Mouse (Mus musculus): ENCODE results near the gene Bmp8b. TPM values are rescaled to one million over a fixed set of nuclear protein-coding genes. Genes with fewer than 3 reads are reported as not detected.
A peak's percentile ranks its signal among the peaks of the same experiment; 100 is the strongest.
"Not testable (repeated sequence)": the region's sequence is repeated elsewhere in the genome, so short reads cannot be mapped to it uniquely, and the experiment has no call there.

Bmp8b gene
- total and polyA plus RNA-seq, 2 experiments, result 0.16 TPM; not detected in 1

GRCm38 (mm10) chr4:123105451-123105790, 456 bp downstream of the Bmp8b start:
- no peak for TF ChIP-seq CTCF (IDR thresholded peaks at IDR 0.05; ENCODE audit: low read depth, low read length)
- no peak for TF ChIP-seq POLR2A (IDR thresholded peaks at IDR 0.05; ENCODE audit: extremely low read depth, insufficient read depth, low read length)
- Histone ChIP-seq H3K36me3 (ENCODE audit: control insufficient read depth, insufficient read depth, low read length) (no peaks in the 10 kb centered on the region), H3K79me2 (ENCODE audit: control insufficient read depth, insufficient read depth, low read length) (no peaks in the 10 kb centered on the region), H3K27ac (replicated peaks; ENCODE audit: insufficient read depth, low read depth, low read length) (no peak overlapping the region), H3K4me3 (ENCODE audit: insufficient read depth, low read depth, low read length) (no peak overlapping the region), H3K9ac (ENCODE audit: low read depth, low read length) (no peak overlapping the region), H3K4me1 (ENCODE audit: control insufficient read depth, insufficient read depth, low read length) (peaks cover 2% of the 10 kb centered on the region; the same call in 1 of the 2 replicates), H3K27me3 (ENCODE audit: control insufficient read depth, insufficient read depth, low read length) (peaks cover 12% of the 10 kb centered on the region)
- DNase-seq (ENCODE audit: extremely low read depth, low read depth, low spot score), result no peak
- 25% methylated on average over 24 of the region's 24 CpGs for WGBS

- not testable (repeated sequence) for H3K36me3 ChIP-seq (ENCODE audit: control insufficient read depth, insufficient read depth, low read length); H3K9ac ChIP-seq (ENCODE audit: low read depth, low read length); H3K4me3 ChIP-seq (ENCODE audit: insufficient read depth, low read depth, low read length); H3K79me2 ChIP-seq (ENCODE audit: control insufficient read depth, insufficient read depth, low read length); H3K4me1 ChIP-seq (ENCODE audit: control insufficient read depth, insufficient read depth, low read length); H3K27ac ChIP-seq (replicated peaks; ENCODE audit: insufficient read depth, low read depth, low read length)
- peak; percentile 21 for DNase-seq (ENCODE audit: extremely low read depth, low read depth, low spot score)
- H3K27me3 ChIP-seq (ENCODE audit: control insufficient read depth, insufficient read depth, low read length), result peaks cover 12% of the 10 kb centered on the region
- 25% methylated on average over 7 of the region's 7 CpGs for WGBS
Measured at GRCm38 (mm10) chr4:123105929-123106328, 964 bp downstream of the Bmp8b start.

- H3K4me3 ChIP-seq (ENCODE audit: insufficient read depth, low read depth, low read length), result no peak overlapping the region
- WGBS, result 100% methylated on average over 2 of the region's 2 CpGs
- TF ChIP-seq POLR2A (IDR thresholded peaks at IDR 0.05; ENCODE audit: extremely low read depth, insufficient read depth, low read length) (no peak), CTCF (IDR thresholded peaks at IDR 0.05; ENCODE audit: low read depth, low read length) (no peak)
- no peaks in the 10 kb centered on the region for H3K36me3 ChIP-seq (ENCODE audit: control insufficient read depth, insufficient read depth, low read length)
- H3K27me3 ChIP-seq (ENCODE audit: control insufficient read depth, insufficient read depth, low read length), result peaks cover 12% of the 10 kb centered on the region
- H3K9ac ChIP-seq (ENCODE audit: low read depth, low read length), result no peak overlapping the region
- no peaks in the 10 kb centered on the region for H3K79me2 ChIP-seq (ENCODE audit: control insufficient read depth, insufficient read depth, low read length)
- DNase-seq (ENCODE audit: extremely low read depth, low read depth, low spot score), result no peak
- H3K27ac ChIP-seq (replicated peaks; ENCODE audit: insufficient read depth, low read depth, low read length), result no peak overlapping the region
- peaks cover 2% of the 10 kb centered on the region; the same call in 1 of the 2 replicates for H3K4me1 ChIP-seq (ENCODE audit: control insufficient read depth, insufficient read depth, low read length)
Measured at GRCm38 (mm10) chr4:123106864-123107263, 1.9 kb downstream of the Bmp8b start.

- Histone ChIP-seq H3K27me3 (ENCODE audit: control insufficient read depth, insufficient read depth, low read length) (peaks cover 12% of the 10 kb centered on the region), H3K79me2 (ENCODE audit: control insufficient read depth, insufficient read depth, low read length) (no peaks in the 10 kb centered on the region), H3K4me1 (ENCODE audit: control insufficient read depth, insufficient read depth, low read length) (peaks cover 2% of the 10 kb centered on the region; the same call in 1 of the 2 replicates), H3K9ac (ENCODE audit: low read depth, low read length) (no peak overlapping the region), H3K27ac (replicated peaks; ENCODE audit: insufficient read depth, low read depth, low read length) (no peak overlapping the region), H3K36me3 (ENCODE audit: control insufficient read depth, insufficient read depth, low read length) (no peaks in the 10 kb centered on the region), H3K4me3 (ENCODE audit: insufficient read depth, low read depth, low read length) (no peak overlapping the region)
- peak; percentile 80 for DNase-seq (ENCODE audit: extremely low read depth, low read depth, low spot score)
- TF ChIP-seq POLR2A (IDR thresholded peaks at IDR 0.05; ENCODE audit: extremely low read depth, insufficient read depth, low read length) (no peak), CTCF (IDR thresholded peaks at IDR 0.05; ENCODE audit: low read depth, low read length) (no peak)
- 66% methylated on average over 5 of the region's 5 CpGs for WGBS
Measured at GRCm38 (mm10) chr4:123108056-123108455, 3.1 kb downstream of the Bmp8b start.

GRCm38 (mm10) chr4:123110751-123111150, 5.8 kb downstream of the Bmp8b start:
- Histone ChIP-seq H3K9ac (ENCODE audit: low read depth, low read length) (no peak overlapping the region), H3K27ac (replicated peaks; ENCODE audit: insufficient read depth, low read depth, low read length) (no peak overlapping the region), H3K36me3 (ENCODE audit: control insufficient read depth, insufficient read depth, low read length) (no peaks in the 10 kb centered on the region), H3K27me3 (ENCODE audit: control insufficient read depth, insufficient read depth, low read length) (no peaks in the 10 kb centered on the region), H3K4me1 (ENCODE audit: control insufficient read depth, insufficient read depth, low read length) (peaks cover 2% of the 10 kb centered on the region; the same call in 1 of the 2 replicates), H3K4me3 (ENCODE audit: insufficient read depth, low read depth, low read length) (no peak overlapping the region), H3K79me2 (ENCODE audit: control insufficient read depth, insufficient read depth, low read length) (no peaks in the 10 kb centered on the region)
- TF ChIP-seq CTCF (IDR thresholded peaks at IDR 0.05; ENCODE audit: low read depth, low read length), result no peak
- TF ChIP-seq POLR2A (IDR thresholded peaks at IDR 0.05; ENCODE audit: extremely low read depth, insufficient read depth, low read length), result no peak
- DNase-seq (ENCODE audit: extremely low read depth, low read depth, low spot score), result no peak
- WGBS, result 90% methylated on average over 4 of the region's 4 CpGs

- not testable (repeated sequence) for H3K36me3 ChIP-seq (ENCODE audit: control insufficient read depth, insufficient read depth, low read length); DNase-seq (ENCODE audit: extremely low read depth, low read depth, low spot score); H3K27me3 ChIP-seq (ENCODE audit: control insufficient read depth, insufficient read depth, low read length); H3K79me2 ChIP-seq (ENCODE audit: control insufficient read depth, insufficient read depth, low read length); H3K4me3 ChIP-seq (ENCODE audit: insufficient read depth, low read depth, low read length); H3K4me1 ChIP-seq (ENCODE audit: control insufficient read depth, insufficient read depth, low read length); H3K27ac ChIP-seq (replicated peaks; ENCODE audit: insufficient read depth, low read depth, low read length); H3K9ac ChIP-seq (ENCODE audit: low read depth, low read length)
- WGBS, result 86% methylated on average over 10 of the region's 10 CpGs
Measured at GRCm38 (mm10) chr4:123111275-123111983, 6.5 kb downstream of the Bmp8b start.
